Mouse (Mus musculus) liver, postnatal 0 days (tissue): ENCODE measurements around the gene Mnt.

Experiments
- CTCF ChIP-seq: sonication (generic); IDR thresholded peaks from 2 replicates; pipeline ENCODE4 v1.5.1; 2016; ENCODE audit warnings: antibody characterized with exemption, low read depth
- EP300 ChIP-seq: IDR thresholded peaks from 2 replicates; pipeline ENCODE4 v1.6.1; 2016; ENCODE audit warnings: antibody characterized with exemption, low read depth, mild to moderate bottlenecking

- no peak for TF ChIP-seq EP300
- no peak for TF ChIP-seq CTCF
These were observed 31.4 kb downstream of the Mnt start for GRCm38 (mm10) chr11:74862129-74862528.
